Mouse (Mus musculus) cerebellum, adult 2 months (tissue): ENCODE measurements around the gene Gm13288. TPM values are rescaled to one million over a fixed set of nuclear protein-coding genes. Genes with fewer than 3 reads are reported as not detected.
"Not testable (repeated sequence)": the region's sequence is repeated elsewhere in the genome, so short reads cannot be mapped to it uniquely, and the experiment has no call there.

Experiments
- DNase-seq, 2 experiments: peaks; one replicate each; pipeline ENCODE4 v3.0.0; 2021
- H3K27ac ChIP-seq: fragments of 200-500 bp; 2 replicates; pipeline ENCODE4 v1.5.1; 2012; ENCODE audit warnings: low read length, control low read depth, inconsistent platforms; ENCODE audit not compliant: insufficient read depth
- H3K27me3 ChIP-seq: fragments of 200-500 bp; 2 replicates; pipeline ENCODE4 v1.6.1; 2012; ENCODE audit warnings: inconsistent platforms, mild to moderate bottlenecking, low read length, moderate library complexity; ENCODE audit not compliant: control insufficient read depth, insufficient read depth
- H3K4me1 ChIP-seq: fragments of 200-500 bp; 2 replicates; pipeline ENCODE4 v1.6.1; 2011; ENCODE audit warnings: low read length; ENCODE audit not compliant: control insufficient read depth, insufficient read depth
- H3K4me3 ChIP-seq: fragments of 200-500 bp; replicated peaks from 2 replicates; pipeline ENCODE3; 2011; ENCODE audit warnings: mild to moderate bottlenecking, low read depth, low read length, control low read depth; ENCODE audit not compliant: insufficient read depth
- CTCF ChIP-seq: fragments of 200-500 bp; IDR thresholded peaks from 2 replicates; pipeline ENCODE4 v1.5.1; 2011; ENCODE audit warnings: low read depth, mild to moderate bottlenecking, control low read depth, low read length, moderate library complexity, borderline replicate concordance; ENCODE audit not compliant: insufficient read depth
- POLR2A ChIP-seq: fragments of 200-500 bp; IDR thresholded peaks from 2 replicates; pipeline ENCODE4 v1.6.1; 2011; ENCODE audit warnings: low read length, control low read depth, borderline replicate concordance; ENCODE audit not compliant: insufficient read depth
- WGBS: fragments of 180-500 bp; shearing (Covaris S2); methylation state at CpG from one replicate; pipeline ENCODE4 v1.1.7; 2018; 5-methylcytosine and 5-hydroxymethylcytosine counted together
- polyA plus RNA-seq: library from polyadenylated mRNA; depleted of rRNA; stranded (reverse); fragments of >200 nt; gene quantifications from 2 replicates; pipeline ENCODE4 v1.2.3, GENCODE M21; 2012; rRNA removed

The Gm13288 gene
- polyA plus RNA-seq, 1 experiment = not detected

GRCm38 (mm10) chr4:88830523-88830922 lies 25.2 kb downstream of the Gm13288 start:
- Histone ChIP-seq H3K4me3 (no peak overlapping the region), H3K27me3 (no peaks in the 10 kb centered on the region), H3K4me1 (no peaks in the 10 kb centered on the region), H3K27ac (no peak overlapping the region)
- 17% methylated on average over 4 of the region's 4 CpGs for WGBS
- peak; percentile 25; the same call in 1 of the 2 replicates for TF ChIP-seq CTCF
- TF ChIP-seq POLR2A = no peak
- no peak for DNase-seq

GRCm38 (mm10) chr4:88835225-88835624 lies 29.9 kb downstream of the Gm13288 start, which contains the start of gene Ifna5:
Gene Ifna5 (plus strand): TSS chr4:88835525.
- not testable (repeated sequence) for H3K4me3 ChIP-seq, H3K4me1 ChIP-seq, H3K27ac ChIP-seq, DNase-seq, H3K27me3 ChIP-seq
- WGBS = 96% methylated on average over 1 of the region's 1 CpGs

GRCm38 (mm10) chr4:88838828-88839227 lies 33.5 kb downstream of the Gm13288 start:
- no peak for DNase-seq
- no peaks in the 10 kb centered on the region for H3K27me3 ChIP-seq
- H3K27ac ChIP-seq = no peak overlapping the region
- no peaks in the 10 kb centered on the region for H3K4me1 ChIP-seq
- H3K4me3 ChIP-seq = no peak overlapping the region
- 27% methylated on average over 3 of the region's 3 CpGs for WGBS
- no peak for TF ChIP-seq CTCF
- no peak for TF ChIP-seq POLR2A

GRCm38 (mm10) chr4:88840058-88840457 lies 34.7 kb downstream of the Gm13288 start:
- no peak for DNase-seq
- TF ChIP-seq POLR2A (no peak), CTCF (no peak)
- Histone ChIP-seq H3K4me3 (no peak overlapping the region), H3K27me3 (no peaks in the 10 kb centered on the region), H3K4me1 (no peaks in the 10 kb centered on the region), H3K27ac (no peak overlapping the region)
- WGBS = 48% methylated on average over 3 of the region's 3 CpGs

GRCm38 (mm10) chr4:88841438-88841911 lies 36.1 kb downstream of the Gm13288 start, which contains the start of gene Ifna4:
Gene Ifna4 (plus strand): TSS chr4:88841861.
- Histone ChIP-seq H3K4me3 (no peak within 1 kb of the TSS), H3K4me1 (no peaks in the 10 kb centered on the region), H3K27me3 (no peaks in the 10 kb centered on the region), H3K27ac (no peak within 1 kb of the TSS)
- DNase-seq = no peak
- WGBS = 37% methylated on average over 2 of the region's 2 CpGs
- TF ChIP-seq CTCF = no peak
- TF ChIP-seq POLR2A = no peak

- no peak for DNase-seq
Observed at GRCm38 (mm10) chr4:88845334-88845733, 40.0 kb downstream of the Gm13288 start.

GRCm38 (mm10) chr4:88849698-88850097 lies 44.4 kb downstream of the Gm13288 start, which contains the start of gene Ifna1:
Gene Ifna1 (plus strand): TSS chr4:88850087.
- Histone ChIP-seq H3K27ac (no peak within 1 kb of the TSS), H3K4me1 (no peaks in the 10 kb centered on the region), H3K4me3 (no peak within 1 kb of the TSS), H3K27me3 (no peaks in the 10 kb centered on the region)
- no peak for DNase-seq
- TF ChIP-seq POLR2A (no peak), CTCF (no peak)
- WGBS = 91% methylated on average over 1 of the region's 1 CpGs

More at GRCm38 (mm10) chr4:88845334-88845733, 40.0 kb downstream of the Gm13288 start:
- TF ChIP-seq POLR2A (no peak), CTCF (no peak)
- Histone ChIP-seq H3K4me1 (no peaks in the 10 kb centered on the region), H3K4me3 (no peak overlapping the region), H3K27ac (no peak overlapping the region), H3K27me3 (no peaks in the 10 kb centered on the region)
- 47% methylated on average over 2 of the region's 2 CpGs for WGBS

GRCm38 (mm10) chr4:88851026-88851763 lies 45.9 kb downstream of the Gm13288 start:
- H3K27me3 ChIP-seq = no peaks in the 10 kb centered on the region
- H3K4me1 ChIP-seq = no peaks in the 10 kb centered on the region
- no peak overlapping the region for H3K4me3 ChIP-seq
- TF ChIP-seq CTCF (no peak), POLR2A (no peak)
- H3K27ac ChIP-seq = no peak overlapping the region
- 40% methylated on average over 4 of the region's 4 CpGs for WGBS
- DNase-seq = no peak

Other genes starting within 250 kb of the Gm13288 start
- gene Ifna15, start 247.3 kb upstream of the Gm13288 start, polyA plus RNA-seq = not detected in 2 replicates
- gene Ifna14, start 233.7 kb upstream of the Gm13288 start, polyA plus RNA-seq = not detected in 2 replicates
- not detected in 2 replicates for gene Ifna9, start 213.1 kb upstream of the Gm13288 start, polyA plus RNA-seq
- not detected in 2 replicates for gene Ifna12, start 202.2 kb upstream of the Gm13288 start, polyA plus RNA-seq
- gene C87499, start 171.1 kb upstream of the Gm13288 start, polyA plus RNA-seq = not detected in 2 replicates
- not detected in 2 replicates for gene Ifna13, start 161.1 kb upstream of the Gm13288 start, polyA plus RNA-seq
- gene Ifna16, start 128.6 kb upstream of the Gm13288 start, polyA plus RNA-seq = not detected in 2 replicates
- not detected in 2 replicates for gene Ifna2, start 121.6 kb upstream of the Gm13288 start, polyA plus RNA-seq
- not detected in 2 replicates for gene Ifnab, start 114.2 kb upstream of the Gm13288 start, polyA plus RNA-seq
- gene Gm26566, start 83.7 kb upstream of the Gm13288 start, polyA plus RNA-seq = 0.59 and 1.2 TPM in 2 replicates
- gene Klhl9, start 83.1 kb upstream of the Gm13288 start, polyA plus RNA-seq = 43.6 and 44.7 TPM in 2 replicates
- gene Gm13271, start 50.7 kb upstream of the Gm13288 start, polyA plus RNA-seq = not detected in 2 replicates
- not detected in 2 replicates for gene Gm13283, start 45.4 kb upstream of the Gm13288 start, polyA plus RNA-seq
- gene Gm13290, start 31.7 kb upstream of the Gm13288 start, polyA plus RNA-seq = not detected in 2 replicates
- not detected in 2 replicates for gene Gm13289, start 28.6 kb upstream of the Gm13288 start, polyA plus RNA-seq
- gene Gm13272, start 25.7 kb upstream of the Gm13288 start, polyA plus RNA-seq = not detected in 2 replicates
- not detected in 2 replicates for gene Ifnz, start 23.4 kb upstream of the Gm13288 start, polyA plus RNA-seq
- not detected in 2 replicates for gene Gm13276, start 19.8 kb upstream of the Gm13288 start, polyA plus RNA-seq
- not detected in 2 replicates for gene Gm13277, start 16.9 kb upstream of the Gm13288 start, polyA plus RNA-seq
- not detected in 2 replicates for gene Gm13278, start 14.0 kb upstream of the Gm13288 start, polyA plus RNA-seq
- not detected in 2 replicates for gene Gm13275, start 11.0 kb upstream of the Gm13288 start, polyA plus RNA-seq
- gene Gm13279, start 8.1 kb upstream of the Gm13288 start, polyA plus RNA-seq = not detected in 2 replicates
- not detected in 2 replicates for gene Gm13285, start 5.9 kb upstream of the Gm13288 start, polyA plus RNA-seq
- not detected in 2 replicates for gene Gm13287, start 2.3 kb upstream of the Gm13288 start, polyA plus RNA-seq
- gene Ifna7, start 10.7 kb downstream of the Gm13288 start, polyA plus RNA-seq = not detected in 2 replicates
- not detected in 2 replicates for gene Ifna11, start 14.4 kb downstream of the Gm13288 start, polyA plus RNA-seq
- not detected in 2 replicates for gene Ifna6, start 21.9 kb downstream of the Gm13288 start, polyA plus RNA-seq
- gene Ifna5, start 30.0 kb downstream of the Gm13288 start, polyA plus RNA-seq = not detected in 2 replicates
- not detected in 2 replicates for gene Ifna4, start 36.3 kb downstream of the Gm13288 start, polyA plus RNA-seq
- not detected in 2 replicates for gene Ifna1, start 44.6 kb downstream of the Gm13288 start, polyA plus RNA-seq
- gene Ifne, start 74.7 kb downstream of the Gm13288 start, polyA plus RNA-seq = not detected in 2 replicates